Mouse (Mus musculus): ENCODE measurements around the gene Ada.
"Not testable (repeated sequence)": the region's sequence is repeated elsewhere in the genome, so short reads cannot be mapped to it uniquely, and the experiment has no call there.

DNA sequence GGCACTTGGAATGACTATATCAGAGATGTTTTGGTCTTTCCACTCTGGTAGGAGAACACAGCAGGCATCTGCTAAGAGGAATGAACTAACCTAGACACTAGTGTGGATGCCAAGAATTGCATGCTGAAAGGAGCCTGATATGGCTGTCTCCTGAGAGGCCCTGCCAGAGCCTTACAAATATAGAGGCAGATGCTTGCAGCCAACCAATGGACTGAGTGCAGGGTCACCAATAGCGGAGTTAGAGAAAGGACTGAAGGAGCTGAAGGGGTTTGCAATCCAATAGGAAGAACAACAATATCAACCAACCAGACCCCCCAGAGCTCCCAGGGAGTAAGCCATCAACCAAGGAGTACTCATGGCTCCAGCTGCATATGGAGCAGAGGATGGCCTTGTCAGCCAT is 61.7 kb downstream of the Ada start:
- not testable (repeated sequence) for TF ChIP-seq POLR2A (IDR thresholded peaks at IDR 0.05; ENCODE audit: insufficient read depth, low read length); CTCF (IDR thresholded peaks at IDR 0.05; ENCODE audit: low read depth, low read length)
